Mouse (Mus musculus) limb, embryonic 12.5 days (tissue): ENCODE results near the gene Nlrp6. TPM values are rescaled to one million over a fixed set of nuclear protein-coding genes. Genes with fewer than 3 reads are reported as not detected.
A peak's percentile ranks its signal among the peaks of the same experiment; 100 is the strongest.
"Not testable (repeated sequence)": the region's sequence is repeated elsewhere in the genome, so short reads cannot be mapped to it uniquely, and the experiment has no call there.

ENCODE experiments used
- ATAC-seq: fragments of 200-750 bp; cut with Nextera tagmentation; 2 replicates; pipeline ENCODE4 v1.8.0; 2017; ENCODE audit warnings: low read depth, moderate TSS enrichment; ENCODE audit not compliant: insufficient number of reproducible peaks, insufficient read depth, low FRiP score, low TSS enrichment
- H3K27ac ChIP-seq: fragments of 300-500 bp; sonication (generic); 2 replicates; pipeline ENCODE4 v1.5.1; 2016; ENCODE audit warnings: mild to moderate bottlenecking, moderate library complexity
- H3K27me3 ChIP-seq: fragments of 300-500 bp; sonication (generic); 2 replicates; pipeline ENCODE4 v1.6.1; 2016; ENCODE audit warnings: mild to moderate bottlenecking, moderate library complexity
- H3K36me3 ChIP-seq: fragments of 300-500 bp; sonication (generic); 2 replicates; pipeline ENCODE4 v1.6.1; 2016; ENCODE audit warnings: mild to moderate bottlenecking, moderate library complexity
- H3K4me1 ChIP-seq: fragments of 300-500 bp; sonication (generic); replicated peaks from 2 replicates; pipeline ENCODE4 v1.6.1; 2016
- H3K4me2 ChIP-seq: fragments of 300-500 bp; sonication (generic); 2 replicates; pipeline ENCODE4 v1.6.1; 2016; ENCODE audit warnings: mild to moderate bottlenecking, moderate library complexity
- H3K4me3 ChIP-seq: fragments of 300-500 bp; sonication (generic); replicated peaks from 2 replicates; pipeline ENCODE4 v1.5.1; 2016; ENCODE audit warnings: mild to moderate bottlenecking
- H3K9ac ChIP-seq: fragments of 300-500 bp; sonication (generic); replicated peaks from 2 replicates; pipeline ENCODE4 v1.6.1; 2016; ENCODE audit warnings: mild to moderate bottlenecking, moderate library complexity
- H3K9me3 ChIP-seq: fragments of 300-500 bp; sonication (generic); 2 replicates; pipeline ENCODE4 v1.6.1; 2016; ENCODE audit warnings: mild to moderate bottlenecking, moderate library complexity
- WGBS: fragments of 180-500 bp; shearing (Covaris S2); methylation state at CpG from one replicate; pipeline ENCODE4 v1.1.7; 2016; 5-methylcytosine and 5-hydroxymethylcytosine counted together
- polyA plus RNA-seq: library from polyadenylated mRNA; unstranded; fragments of >200 nt; fragmentation: Nextera tagmentation; extraction: Ambion mirVana; gene quantifications from 2 replicates; pipeline ENCODE4 v1.2.1, GENCODE M21; 2016

Gene Nlrp6
- not detected in 2 replicates for polyA plus RNA-seq

DNA sequence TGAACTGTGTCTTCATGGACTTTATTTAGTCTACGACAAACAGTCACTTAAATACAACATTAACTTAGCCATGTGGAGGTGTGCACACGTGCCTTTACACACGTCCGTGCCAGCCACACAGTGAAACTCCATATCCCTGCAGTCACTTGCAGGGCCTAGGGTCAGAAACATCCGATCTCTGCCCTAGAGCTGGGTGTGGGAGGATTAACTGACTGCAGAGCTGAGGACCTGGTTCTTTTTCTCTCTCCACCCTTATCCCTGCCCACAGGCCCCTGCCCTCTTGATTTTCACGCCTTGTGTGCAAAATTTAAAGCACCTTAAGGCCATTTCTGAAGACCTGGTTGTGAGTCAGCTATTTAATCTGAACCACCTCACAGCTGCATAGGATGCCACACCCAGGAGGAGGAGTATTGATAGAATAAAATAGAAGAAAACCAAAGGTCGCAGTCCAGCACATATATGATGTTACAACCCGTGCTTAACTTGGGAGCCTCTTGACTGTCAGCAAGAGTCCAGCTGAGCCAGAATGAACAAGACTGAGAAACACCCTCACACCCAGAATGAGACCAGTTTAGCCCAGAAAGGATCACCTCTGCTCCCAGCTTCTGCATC lies at the start of gene Nlrp6:
Nlrp6 (plus strand) TSS at position 485 of the 612 bp plus-strand sequence.
- H3K4me1 ChIP-seq: peaks cover 14% of the 10 kb centered on the region
- H3K9me3 ChIP-seq: no peaks in the 10 kb centered on the region
- H3K4me3 ChIP-seq: no peak within 1 kb of the TSS
- 72% methylated on average over 8 of the region's 8 CpGs for WGBS
- H3K9ac ChIP-seq: no peak within 1 kb of the TSS
- H3K36me3 ChIP-seq: no peaks in the 10 kb centered on the region
- no peak within 1 kb of the TSS for H3K27ac ChIP-seq
- no peak for ATAC-seq
- peak within 1 kb of the TSS; percentile 66; the same call in 1 of the 2 replicates for H3K4me2 ChIP-seq
- peaks cover 75% of the 10 kb centered on the region for H3K27me3 ChIP-seq

DNA sequence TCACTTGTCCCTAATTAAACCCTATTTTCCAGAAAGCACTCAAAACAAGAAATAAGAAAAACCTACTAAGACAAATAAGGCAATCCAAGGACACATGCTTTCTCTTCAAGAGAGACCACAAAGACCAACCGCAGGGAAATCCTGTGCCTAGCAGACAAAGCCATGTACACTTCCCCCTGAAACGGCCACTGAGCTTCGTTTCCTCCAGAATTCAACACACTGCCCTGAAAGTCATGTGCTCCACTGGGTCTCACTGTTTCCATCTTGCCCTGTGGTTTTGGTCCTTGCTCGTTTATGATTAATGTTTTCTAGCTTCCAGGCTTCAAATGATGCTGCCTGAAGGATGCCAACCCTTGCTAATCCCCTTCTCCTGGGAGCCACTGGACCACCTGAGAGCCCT lies 46.5 kb upstream of the Nlrp6 start:
- Histone ChIP-seq H3K9me3 (no peaks in the 10 kb centered on the region), H3K4me2 (no peak overlapping the region), H3K27me3 (no peaks in the 10 kb centered on the region; the same call in 1 of the 2 replicates), H3K27ac (no peak overlapping the region), H3K4me1 (0 out of 2 replicates have a peak, but pooled peaks cover 2% of the 10 kb centered on the region), H3K36me3 (peaks cover 52% of the 10 kb centered on the region), H3K9ac (no peak overlapping the region), H3K4me3 (no peak overlapping the region)
- 87% methylated on average over 4 of the region's 4 CpGs for WGBS
- ATAC-seq: no peak

DNA sequence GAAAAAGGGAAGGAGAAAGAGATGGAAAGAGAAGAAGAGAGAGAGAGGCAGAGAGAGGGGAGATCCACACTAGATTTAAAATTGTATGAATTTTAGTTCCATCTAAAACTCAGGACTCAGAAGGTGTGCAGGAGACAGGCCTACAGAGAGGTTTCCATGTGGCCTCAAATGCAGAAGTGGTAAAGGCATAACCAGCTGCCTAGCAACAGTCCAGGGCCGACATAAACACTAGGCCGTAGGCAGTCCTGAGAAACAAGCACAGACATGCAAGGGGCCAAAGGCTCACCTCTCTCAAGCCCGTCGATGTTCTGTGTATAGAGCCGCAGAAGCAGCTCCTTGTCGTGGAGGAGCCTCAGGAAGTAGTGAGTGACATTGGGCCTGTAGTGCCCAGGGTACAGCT lies 43.3 kb upstream of the Nlrp6 start:
- no peak overlapping the region for H3K27ac ChIP-seq
- ATAC-seq: no peak
- H3K4me3 ChIP-seq: no peak overlapping the region
- H3K4me2 ChIP-seq: no peak overlapping the region
- WGBS: 88% methylated on average over 6 of the region's 6 CpGs
- no peaks in the 10 kb centered on the region for H3K27me3 ChIP-seq
- H3K9me3 ChIP-seq: no peaks in the 10 kb centered on the region
- 0 out of 2 replicates have a peak, but pooled peaks cover 4% of the 10 kb centered on the region for H3K4me1 ChIP-seq
- H3K36me3 ChIP-seq: peaks cover 45% of the 10 kb centered on the region
- no peak overlapping the region for H3K9ac ChIP-seq

DNA sequence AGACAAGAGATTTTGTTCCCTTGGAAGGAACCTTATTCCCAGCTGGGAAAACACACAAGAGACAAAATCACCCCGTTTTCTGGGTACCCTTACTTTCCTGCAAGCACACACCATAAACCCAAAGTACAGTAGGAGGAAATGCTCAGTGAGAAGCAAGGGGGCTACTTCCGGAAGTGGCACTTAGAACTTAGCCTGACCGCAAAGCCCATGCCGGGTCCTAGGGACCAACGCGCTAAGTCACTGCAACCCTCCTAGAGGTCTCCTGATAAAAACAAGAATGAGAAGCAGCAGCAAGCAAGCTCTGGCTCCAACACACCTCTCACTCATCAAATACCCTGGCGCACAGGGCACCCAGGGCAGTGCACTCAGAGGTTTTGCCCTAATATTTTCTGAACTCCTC lies 41.3 kb upstream of the Nlrp6 start:
- ATAC-seq: no peak
- H3K27ac ChIP-seq: no peak overlapping the region
- no peak overlapping the region for H3K9ac ChIP-seq
- H3K27me3 ChIP-seq: no peaks in the 10 kb centered on the region
- H3K36me3 ChIP-seq: peaks cover 36% of the 10 kb centered on the region
- H3K4me1 ChIP-seq: peaks cover 11% of the 10 kb centered on the region
- no peaks in the 10 kb centered on the region for H3K9me3 ChIP-seq
- no peak overlapping the region for H3K4me3 ChIP-seq
- 95% methylated on average over 7 of the region's 7 CpGs for WGBS
- no peak overlapping the region for H3K4me2 ChIP-seq

DNA sequence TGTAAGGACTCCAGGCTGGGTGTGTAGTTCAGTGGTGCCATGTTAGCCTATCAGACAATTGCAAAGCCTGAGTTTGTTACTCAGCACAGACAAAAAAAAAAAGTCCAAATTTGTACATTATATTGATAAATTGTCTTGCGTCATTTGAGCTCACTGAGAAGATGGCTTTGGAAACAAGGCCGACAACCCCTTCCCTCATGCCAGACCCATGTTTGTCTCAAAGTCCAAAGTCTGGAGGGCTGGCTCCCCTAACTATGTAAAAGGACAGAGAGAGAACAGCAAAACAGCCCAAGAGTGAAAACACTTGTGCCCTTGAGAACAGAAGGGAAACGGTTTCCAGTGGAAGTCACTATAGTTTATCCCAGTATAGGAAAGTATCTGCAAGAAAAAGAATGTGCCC lies 40.3 kb upstream of the Nlrp6 start:
- H3K27ac ChIP-seq: no peak overlapping the region
- peaks cover 11% of the 10 kb centered on the region for H3K4me1 ChIP-seq
- WGBS: 85% methylated on average over 3 of the region's 3 CpGs
- peak overlapping the region; percentile 68; the same call in 1 of the 2 replicates for H3K4me2 ChIP-seq
- ATAC-seq: no peak
- no peak overlapping the region for H3K9ac ChIP-seq
- no peaks in the 10 kb centered on the region for H3K9me3 ChIP-seq
- peaks cover 37% of the 10 kb centered on the region for H3K36me3 ChIP-seq
- no peaks in the 10 kb centered on the region for H3K27me3 ChIP-seq
- H3K4me3 ChIP-seq: no peak overlapping the region

DNA sequence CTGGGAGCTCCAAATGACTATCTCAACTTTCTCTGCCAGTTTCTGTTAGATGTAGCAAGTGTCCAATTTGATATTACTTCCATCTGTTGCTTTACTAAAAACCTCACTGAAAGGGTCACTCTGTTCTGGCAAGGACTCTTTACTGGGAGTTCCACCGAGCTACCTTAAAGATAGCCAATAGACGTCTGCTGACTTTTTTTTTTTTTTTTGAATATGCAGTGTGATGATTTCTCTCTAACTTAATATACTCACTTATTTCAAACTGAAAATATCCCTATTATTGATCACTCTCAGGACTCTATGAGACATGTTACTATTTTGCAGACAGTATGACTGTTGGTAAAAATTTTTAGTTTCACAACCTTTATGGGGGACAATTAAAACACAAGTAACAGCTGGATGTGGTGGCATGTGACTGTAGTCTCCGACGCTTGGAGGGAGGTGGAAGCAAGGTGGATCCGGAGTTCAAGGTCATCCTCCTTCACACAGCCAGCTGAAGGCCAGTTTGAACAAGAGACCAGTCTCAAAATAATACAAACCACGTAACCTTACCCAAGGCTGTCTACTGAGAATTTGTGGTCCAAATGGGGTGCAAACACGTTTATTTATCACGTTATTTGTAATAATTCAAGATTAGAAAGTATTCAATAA lies 39.7 kb upstream of the Nlrp6 start:
- H3K4me2 ChIP-seq: peak overlapping the region; percentile 68
- peak overlapping the region; percentile 82; the same call in 1 of the 2 replicates for H3K9ac ChIP-seq
- no peak for ATAC-seq
- H3K27me3 ChIP-seq: no peaks in the 10 kb centered on the region
- H3K27ac ChIP-seq: no peak overlapping the region
- H3K36me3 ChIP-seq: peaks cover 37% of the 10 kb centered on the region
- no peaks in the 10 kb centered on the region for H3K9me3 ChIP-seq
- 19% methylated on average over 8 of the region's 8 CpGs for WGBS
- peak overlapping the region; percentile 92 for H3K4me3 ChIP-seq
- peaks cover 11% of the 10 kb centered on the region for H3K4me1 ChIP-seq

DNA sequence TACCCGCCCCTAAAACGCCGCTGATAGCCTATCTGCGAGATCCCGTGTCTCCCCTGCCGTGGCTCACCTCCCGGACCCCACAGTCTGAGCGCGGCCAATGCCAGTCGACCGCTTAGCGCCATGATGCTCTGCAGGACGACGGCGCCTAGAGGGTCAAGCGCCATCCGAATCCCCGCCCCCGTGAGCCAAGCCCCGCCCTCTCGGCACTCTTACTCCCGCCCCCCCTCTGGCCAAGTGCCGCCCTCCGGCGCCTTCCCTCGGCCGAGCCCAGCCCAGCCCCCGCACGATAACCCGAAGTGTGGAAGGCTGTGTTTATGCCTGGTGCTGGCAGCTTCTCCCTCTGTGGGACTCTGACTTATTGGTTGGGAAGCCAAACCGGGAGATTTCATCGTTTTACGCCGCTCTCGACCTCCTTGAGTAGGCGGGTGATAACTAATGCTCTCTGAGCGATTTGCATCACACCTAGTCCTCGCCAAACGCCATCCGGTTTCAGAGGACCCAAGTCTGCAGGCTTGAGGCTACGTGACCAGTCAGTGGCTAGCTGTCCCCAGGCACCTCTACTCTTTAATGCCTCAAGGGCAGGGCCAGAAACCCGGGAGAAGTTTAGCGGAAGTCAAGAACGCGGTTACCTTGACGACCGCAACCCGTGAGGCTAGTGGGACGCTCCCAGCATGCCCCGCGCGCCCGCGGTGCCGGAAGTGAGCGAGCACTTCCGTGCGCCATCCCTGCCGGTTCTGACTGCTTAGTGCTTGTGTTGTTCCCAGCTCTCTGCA lies 38.8 kb upstream of the Nlrp6 start, which contains the start of the genes Psmd13 and Sirt3:
Psmd13 (plus strand) TSS at position 273 of the 773 bp plus-strand sequence.
Sirt3 (minus strand) TSS at position 614 of the 773 bp plus-strand sequence.
- H3K9me3 ChIP-seq: no peaks in the 10 kb centered on the region
- ATAC-seq: peak; percentile 93
- H3K4me3 ChIP-seq: peak within 1 kb of the TSS; percentile 92
- H3K4me1 ChIP-seq: peaks cover 11% of the 10 kb centered on the region
- WGBS: under 1% methylated on average over 59 of the region's 59 CpGs
- peak within 1 kb of the TSS; percentile 82 for H3K9ac ChIP-seq
- peaks cover 37% of the 10 kb centered on the region for H3K36me3 ChIP-seq
- no peaks in the 10 kb centered on the region for H3K27me3 ChIP-seq
- peak within 1 kb of the TSS; percentile 86 for H3K27ac ChIP-seq
- peak within 1 kb of the TSS; percentile 68 for H3K4me2 ChIP-seq

DNA sequence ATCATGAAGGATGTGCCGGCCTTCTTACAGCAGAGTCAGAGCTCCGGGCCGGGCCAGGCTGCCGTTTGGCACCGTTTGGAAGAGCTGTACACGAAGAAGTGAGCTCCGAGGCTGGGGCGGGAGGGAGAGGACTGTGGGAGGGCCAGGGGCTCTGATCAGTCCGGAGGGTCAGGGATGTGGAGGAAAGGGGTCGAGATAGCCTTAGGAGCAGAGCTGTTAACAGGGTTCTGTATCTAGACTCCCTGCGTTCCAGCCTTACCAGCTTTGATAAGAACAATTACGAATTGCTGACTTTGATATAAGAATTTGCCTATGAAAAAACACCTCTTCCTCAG lies 38.3 kb upstream of the Nlrp6 start:
- peak overlapping the region; percentile 82 for H3K9ac ChIP-seq
- peaks cover 38% of the 10 kb centered on the region for H3K36me3 ChIP-seq
- H3K4me2 ChIP-seq: peak overlapping the region; percentile 68
- H3K4me3 ChIP-seq: peak overlapping the region; percentile 92
- under 1% methylated on average over 12 of the region's 12 CpGs for WGBS
- 0 out of 2 replicates have a peak, but pooled peaks have one; percentile 15 for ATAC-seq
- no peaks in the 10 kb centered on the region for H3K9me3 ChIP-seq
- peak overlapping the region; percentile 86 for H3K27ac ChIP-seq
- H3K27me3 ChIP-seq: no peaks in the 10 kb centered on the region
- H3K4me1 ChIP-seq: peaks cover 11% of the 10 kb centered on the region

DNA sequence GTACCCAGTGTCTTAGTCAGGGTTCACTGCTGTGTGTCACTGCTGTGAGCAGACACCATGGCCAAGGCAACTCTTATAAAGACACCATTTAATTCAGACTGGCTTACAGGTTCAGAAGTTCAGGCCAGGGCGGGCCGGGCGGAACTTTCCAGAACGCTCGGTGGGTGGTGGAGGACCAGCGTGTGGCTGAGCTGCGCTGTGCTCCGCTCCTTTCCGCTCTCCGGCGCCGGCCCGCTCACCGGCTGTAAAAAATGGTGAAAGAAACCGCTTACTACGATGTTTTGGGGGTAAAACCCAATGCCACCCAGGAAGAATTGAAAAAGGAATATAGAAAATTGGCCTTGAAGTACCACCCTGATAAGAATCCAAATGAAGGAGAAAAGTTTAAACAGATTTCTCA lies 30.1 kb upstream of the Nlrp6 start:
- 96% methylated on average over 16 of the region's 16 CpGs for WGBS
- not testable (repeated sequence) for H3K4me2 ChIP-seq, H3K27ac ChIP-seq, H3K4me1 ChIP-seq, H3K9me3 ChIP-seq, H3K9ac ChIP-seq, H3K27me3 ChIP-seq, ATAC-seq, H3K4me3 ChIP-seq
- H3K36me3 ChIP-seq: peaks cover 83% of the 10 kb centered on the region

DNA sequence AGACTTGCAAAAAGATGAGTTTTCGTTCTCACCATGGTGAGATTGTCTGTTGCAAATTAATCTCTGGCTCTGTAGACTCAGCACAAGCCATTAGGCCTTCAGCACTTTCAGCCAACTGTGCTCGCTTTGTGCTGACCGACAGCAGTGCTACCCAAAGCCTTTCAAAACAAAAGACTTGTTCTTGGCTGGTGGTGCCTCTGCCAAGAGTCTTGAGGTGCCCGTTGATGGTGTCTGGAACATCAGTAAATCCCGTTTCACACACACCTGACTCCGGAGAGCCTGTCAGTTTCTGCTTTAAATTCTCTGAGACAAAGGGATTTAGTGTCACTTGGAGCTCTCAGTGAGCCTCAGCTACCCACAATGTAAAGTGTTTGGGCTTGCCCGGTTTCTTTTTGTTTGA lies 26.7 kb upstream of the Nlrp6 start:
- ATAC-seq: no peak
- 90% methylated on average over 7 of the region's 7 CpGs for WGBS
- peaks cover 85% of the 10 kb centered on the region for H3K36me3 ChIP-seq
- H3K27me3 ChIP-seq: no peaks in the 10 kb centered on the region
- H3K4me3 ChIP-seq: no peak overlapping the region
- no peak overlapping the region for H3K9ac ChIP-seq
- H3K27ac ChIP-seq: no peak overlapping the region
- H3K4me1 ChIP-seq: no peaks in the 10 kb centered on the region
- H3K4me2 ChIP-seq: no peak overlapping the region
- no peaks in the 10 kb centered on the region for H3K9me3 ChIP-seq

DNA sequence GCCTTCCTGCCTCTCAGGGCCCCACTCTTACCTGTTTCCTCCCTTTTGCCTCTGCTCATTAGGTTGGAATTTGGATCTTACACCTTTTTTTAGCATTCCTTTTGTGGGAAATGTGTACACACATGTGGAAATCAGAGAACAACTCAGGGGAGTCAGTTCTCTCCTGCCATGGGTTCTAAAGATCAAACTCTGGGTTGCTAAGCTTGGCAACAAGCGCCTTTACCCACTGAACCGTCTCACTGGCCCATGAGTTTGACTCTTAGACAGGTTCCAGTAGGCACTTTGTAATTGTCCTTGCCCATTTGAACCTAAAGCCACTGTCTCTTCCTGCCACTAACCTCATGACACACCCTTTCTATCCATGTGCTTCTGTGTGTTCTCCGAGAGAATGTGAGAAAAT lies 26.1 kb upstream of the Nlrp6 start:
- no peak overlapping the region for H3K9ac ChIP-seq
- H3K27ac ChIP-seq: no peak overlapping the region
- no peaks in the 10 kb centered on the region for H3K4me1 ChIP-seq
- WGBS: 96% methylated on average over 3 of the region's 3 CpGs
- H3K27me3 ChIP-seq: no peaks in the 10 kb centered on the region
- no peak for ATAC-seq
- H3K36me3 ChIP-seq: peaks cover 82% of the 10 kb centered on the region
- H3K4me2 ChIP-seq: no peak overlapping the region
- no peak overlapping the region for H3K4me3 ChIP-seq
- H3K9me3 ChIP-seq: no peaks in the 10 kb centered on the region
